Mouse (Mus musculus): Measurements from ENCODE around the gene Nfix.

DNA sequence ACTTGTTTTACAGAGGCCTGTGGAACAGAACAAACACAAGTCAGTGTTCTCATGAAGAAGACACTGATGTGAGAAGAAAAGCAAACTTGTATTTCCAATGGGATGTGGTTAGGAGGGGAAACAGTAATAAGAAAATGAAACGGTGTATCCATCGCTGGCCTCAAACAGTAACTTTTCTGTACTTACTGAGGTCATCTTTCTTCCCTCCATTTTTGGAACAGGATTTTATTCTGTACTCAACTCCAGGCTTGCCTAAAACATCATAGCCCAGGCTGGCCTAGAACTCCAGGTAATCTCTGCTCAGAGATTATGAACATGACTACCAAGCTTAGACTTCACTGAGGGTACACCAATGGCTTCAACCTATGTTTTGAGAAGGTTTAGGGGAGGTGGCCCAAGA is 39.3 kb upstream of the Nfix start:
- no peak for TF ChIP-seq CTCF (IDR thresholded peaks at IDR 0.05; ENCODE audit: low read depth, low read length)
- TF ChIP-seq EP300 (IDR thresholded peaks at IDR 0.05; ENCODE audit: insufficient read depth, low read depth, low read length), result no peak
- no peak for TF ChIP-seq POLR2A (IDR thresholded peaks at IDR 0.05; ENCODE audit: insufficient read depth, low read length)

Measured in ES-Bruce4 (cell line).